Mouse (Mus musculus) intestine, embryonic 16.5 days (tissue): Measurements from ENCODE around the gene Mgst3. TPM values are rescaled to one million over a fixed set of nuclear protein-coding genes. Genes with fewer than 3 reads are reported as not detected.

Experiments
- ATAC-seq: fragments of 200-750 bp; cut with Nextera tagmentation; 2 replicates; pipeline ENCODE4 v1.8.0; 2017; ENCODE audit warnings: moderate TSS enrichment, moderate library complexity
- H3K27ac ChIP-seq: fragments of 300-500 bp; sonication (generic); 2 replicates; pipeline ENCODE4 v1.5.1; 2014; ENCODE audit warnings: mild to moderate bottlenecking, low read length
- H3K27me3 ChIP-seq: fragments of 300-500 bp; sonication (generic); replicated peaks from 2 replicates; pipeline ENCODE4 v1.6.1; 2014; ENCODE audit warnings: low read length, control low read depth, mixed read lengths; ENCODE audit not compliant: control insufficient read depth, insufficient read depth
- H3K36me3 ChIP-seq: fragments of 300-500 bp; sonication (generic); 2 replicates; pipeline ENCODE4 v1.6.1; 2014; ENCODE audit warnings: low read length, control low read depth; ENCODE audit not compliant: control insufficient read depth, insufficient read depth
- H3K4me1 ChIP-seq: fragments of 300-500 bp; sonication (generic); 2 replicates; pipeline ENCODE4 v1.6.1; 2014; ENCODE audit warnings: low read length, control low read depth, mixed read lengths; ENCODE audit not compliant: control insufficient read depth, insufficient read depth
- H3K4me2 ChIP-seq: fragments of 300-500 bp; sonication (generic); 2 replicates; pipeline ENCODE4 v1.6.1; 2014; ENCODE audit warnings: low read depth, low read length, control low read depth
- H3K4me3 ChIP-seq: fragments of 300-500 bp; sonication (generic); 2 replicates; pipeline ENCODE4 v1.5.1; 2014; ENCODE audit warnings: mild to moderate bottlenecking, low read length
- H3K9ac ChIP-seq: fragments of 300-500 bp; sonication (generic); 2 replicates; pipeline ENCODE4 v1.6.1; 2014; ENCODE audit warnings: low read depth, low read length
- H3K9me3 ChIP-seq: fragments of 300-500 bp; sonication (generic); 2 replicates; pipeline ENCODE4 v1.6.1; 2016; ENCODE audit warnings: low read length, control low read depth; ENCODE audit not compliant: control insufficient read depth
- WGBS: fragments of 180-500 bp; shearing (Covaris S2); extraction: QIAGEN DNeasy Blood & Tissue Kit; methylation state at CpG from one replicate; pipeline ENCODE4 v1.1.7; 2014; 5-methylcytosine and 5-hydroxymethylcytosine counted together
- polyA plus RNA-seq: library from polyadenylated mRNA; unstranded; fragments of >200 nt; fragmentation: Nextera tagmentation; extraction: Ambion mirVana; gene quantifications from 2 replicates; pipeline ENCODE4 v1.2.1, GENCODE M21; 2015

Mgst3 gene
- polyA plus RNA-seq, 1 experiment from 2014 or later, result 381 TPM

- Histone ChIP-seq H3K27me3 (no peaks in the 10 kb centered on the region), H3K4me1 (peaks cover 33% of the 10 kb centered on the region), H3K4me2 (no peak overlapping the region), H3K36me3 (no peaks in the 10 kb centered on the region), H3K9me3 (no peaks in the 10 kb centered on the region), H3K4me3 (no peak overlapping the region), H3K27ac (peak overlapping the region; percentile 65), H3K9ac (no peak overlapping the region)
- ATAC-seq, result no peak
- 84% methylated on average over 5 of the region's 5 CpGs for WGBS
These were observed 10.9 kb downstream of the Mgst3 start for GRCm38 (mm10) chr1:167382763-167383162.

DNA sequence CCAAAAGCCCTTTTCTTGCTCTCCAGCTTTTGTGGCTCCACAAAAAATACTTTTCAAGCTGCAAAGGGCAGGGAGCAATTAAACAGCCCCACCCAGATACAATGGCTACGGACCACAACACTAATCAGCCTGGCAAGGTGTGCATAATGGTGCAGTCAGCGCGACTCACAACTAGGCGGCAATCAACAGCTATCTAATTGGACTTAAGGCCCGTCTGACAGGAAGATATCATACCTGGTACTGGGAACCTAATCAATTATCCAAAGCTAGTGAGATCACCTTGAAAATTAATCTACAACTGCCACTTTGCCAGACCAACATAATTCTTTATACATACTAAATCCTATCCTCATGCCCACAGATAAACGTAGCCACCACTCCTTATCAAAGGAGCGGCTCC lies 11.3 kb downstream of the Mgst3 start:
- H3K4me1 ChIP-seq, result peaks cover 36% of the 10 kb centered on the region
- H3K36me3 ChIP-seq, result no peaks in the 10 kb centered on the region
- H3K9ac ChIP-seq, result no peak overlapping the region
- no peaks in the 10 kb centered on the region for H3K27me3 ChIP-seq
- H3K4me2 ChIP-seq, result no peak overlapping the region
- ATAC-seq, result no peak
- peak overlapping the region; percentile 76 for H3K27ac ChIP-seq
- no peaks in the 10 kb centered on the region for H3K9me3 ChIP-seq
- WGBS, result 60% methylated on average over 7 of the region's 7 CpGs
- H3K4me3 ChIP-seq, result no peak overlapping the region

GRCm38 (mm10) chr1:167381050-167382015 lies 12.3 kb downstream of the Mgst3 start:
- peak; percentile 56 for ATAC-seq
- Histone ChIP-seq H3K27me3 (no peaks in the 10 kb centered on the region), H3K36me3 (0 out of 2 replicates have a peak, but pooled peaks cover 4% of the 10 kb centered on the region), H3K4me3 (no peak overlapping the region), H3K9me3 (no peaks in the 10 kb centered on the region), H3K9ac (no peak overlapping the region), H3K4me1 (peaks cover 39% of the 10 kb centered on the region), H3K4me2 (no peak overlapping the region), H3K27ac (peak overlapping the region; percentile 76)
- 67% methylated on average over 8 of the region's 8 CpGs for WGBS

DNA sequence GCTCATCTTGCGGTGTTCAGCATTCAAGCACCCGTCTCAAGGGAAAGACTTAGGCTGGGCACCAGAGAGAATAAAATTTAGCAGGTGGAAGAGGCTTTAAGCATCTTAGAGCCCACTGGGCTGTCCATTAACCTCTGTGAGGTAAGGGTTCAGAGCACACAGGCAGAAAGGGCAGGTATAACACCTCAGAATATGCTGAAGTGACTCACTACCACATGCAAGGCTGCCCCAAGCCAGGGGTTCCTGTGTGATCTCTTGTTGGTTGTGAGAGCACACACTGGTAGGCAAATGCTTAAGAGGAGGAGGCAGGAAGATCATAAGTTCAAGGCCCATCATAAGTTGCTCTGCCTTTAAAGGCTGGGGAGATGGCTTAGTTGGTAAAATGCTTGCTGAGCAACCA lies 13.4 kb downstream of the Mgst3 start:
- Histone ChIP-seq H3K27ac (no peak overlapping the region), H3K4me3 (no peak overlapping the region)
- ATAC-seq, result no peak

GRCm38 (mm10) chr1:167379751-167380150 lies 13.9 kb downstream of the Mgst3 start:
- 0 out of 2 replicates have a peak, but pooled peaks cover 4% of the 10 kb centered on the region for H3K36me3 ChIP-seq
- ATAC-seq, result no peak
- no peak overlapping the region for H3K27ac ChIP-seq
- no peak overlapping the region for H3K9ac ChIP-seq
- H3K4me3 ChIP-seq, result no peak overlapping the region
- no peaks in the 10 kb centered on the region for H3K27me3 ChIP-seq
- no peak overlapping the region for H3K4me2 ChIP-seq
- H3K4me1 ChIP-seq, result peaks cover 39% of the 10 kb centered on the region
- 74% methylated on average over 5 of the region's 5 CpGs for WGBS
- H3K9me3 ChIP-seq, result no peaks in the 10 kb centered on the region

More for the DNA sequence above, 13.4 kb downstream of the Mgst3 start:
- no peaks in the 10 kb centered on the region for H3K9me3 ChIP-seq
- no peaks in the 10 kb centered on the region for H3K27me3 ChIP-seq
- H3K9ac ChIP-seq, result no peak overlapping the region
- H3K36me3 ChIP-seq, result 0 out of 2 replicates have a peak, but pooled peaks cover 4% of the 10 kb centered on the region
- 86% methylated on average over 2 of the region's 2 CpGs for WGBS
- H3K4me2 ChIP-seq, result no peak overlapping the region
- peaks cover 36% of the 10 kb centered on the region for H3K4me1 ChIP-seq

DNA sequence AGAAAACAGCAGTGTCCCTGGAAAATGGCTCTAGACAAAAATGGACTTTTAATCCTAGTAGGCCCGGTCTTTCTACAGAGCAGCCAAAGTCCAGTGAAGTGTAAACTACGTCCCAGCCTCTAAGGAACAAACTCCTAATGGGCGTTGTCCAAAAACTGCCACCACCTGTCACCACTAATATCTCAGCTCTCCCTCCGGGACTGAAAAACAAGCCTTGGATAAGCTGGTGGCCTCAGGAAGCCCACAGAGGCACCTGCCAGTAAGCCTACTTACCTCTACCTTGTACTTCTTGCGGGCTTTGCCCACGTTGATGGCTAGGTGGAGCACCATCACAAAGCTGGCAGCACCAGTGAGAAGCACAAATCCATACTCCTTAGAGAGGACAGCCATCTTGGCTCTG lies 15.6 kb downstream of the Mgst3 start:
- H3K9me3 ChIP-seq, result no peaks in the 10 kb centered on the region
- H3K4me2 ChIP-seq, result no peak overlapping the region
- 0 out of 2 replicates have a peak, but pooled peaks cover 4% of the 10 kb centered on the region for H3K36me3 ChIP-seq
- H3K4me3 ChIP-seq, result no peak overlapping the region
- WGBS, result 64% methylated on average over 6 of the region's 6 CpGs
- ATAC-seq, result peak; percentile 57
- H3K27me3 ChIP-seq, result no peaks in the 10 kb centered on the region
- H3K27ac ChIP-seq, result peak overlapping the region; percentile 73
- peaks cover 42% of the 10 kb centered on the region for H3K4me1 ChIP-seq
- H3K9ac ChIP-seq, result no peak overlapping the region

DNA sequence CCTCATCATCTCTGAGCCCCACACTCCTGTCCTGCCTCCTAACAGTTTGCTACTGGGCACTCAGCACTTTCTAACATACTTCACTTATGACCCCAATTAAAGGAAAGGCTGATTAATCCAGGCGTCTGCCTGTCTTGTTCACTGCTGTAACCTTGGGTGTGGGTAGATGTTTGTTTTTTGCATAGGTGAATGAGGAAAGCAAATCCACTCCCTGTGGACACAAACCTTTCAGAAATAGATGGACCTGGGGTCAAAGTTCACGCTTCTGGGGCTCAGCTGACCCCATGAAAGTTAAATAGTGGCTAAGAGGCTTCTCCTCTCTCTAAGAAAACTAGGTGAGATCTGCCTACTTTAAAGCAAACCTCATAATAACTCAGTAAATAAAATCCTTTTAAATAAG lies 18.7 kb downstream of the Mgst3 start:
- ATAC-seq, result peak; percentile 22

GRCm38 (mm10) chr1:167374003-167374784 lies 19.4 kb downstream of the Mgst3 start:
- peak overlapping the region; percentile 63 for H3K27ac ChIP-seq
- H3K4me3 ChIP-seq, result no peak overlapping the region
- H3K9ac ChIP-seq, result no peak overlapping the region
- H3K4me2 ChIP-seq, result peak overlapping the region; percentile 37; the same call in 1 of the 2 replicates
- 19% methylated on average over 15 of the region's 15 CpGs for WGBS
- no peaks in the 10 kb centered on the region for H3K9me3 ChIP-seq
- H3K27me3 ChIP-seq, result no peaks in the 10 kb centered on the region
- 0 out of 2 replicates have a peak, but pooled peaks cover 4% of the 10 kb centered on the region for H3K36me3 ChIP-seq
- peaks cover 31% of the 10 kb centered on the region for H3K4me1 ChIP-seq
- peak; percentile 71 for ATAC-seq

More for the DNA sequence above, 18.7 kb downstream of the Mgst3 start:
- H3K9ac ChIP-seq, result no peak overlapping the region
- H3K27me3 ChIP-seq, result no peaks in the 10 kb centered on the region
- no peaks in the 10 kb centered on the region for H3K9me3 ChIP-seq
- H3K27ac ChIP-seq, result peak overlapping the region; percentile 63
- peak overlapping the region; percentile 37; the same call in 1 of the 2 replicates for H3K4me2 ChIP-seq
- peaks cover 31% of the 10 kb centered on the region for H3K4me1 ChIP-seq
- H3K4me3 ChIP-seq, result no peak overlapping the region
- 47% methylated on average over 2 of the region's 2 CpGs for WGBS
- 0 out of 2 replicates have a peak, but pooled peaks cover 4% of the 10 kb centered on the region for H3K36me3 ChIP-seq

GRCm38 (mm10) chr1:167372739-167373138 lies 20.9 kb downstream of the Mgst3 start:
- Histone ChIP-seq H3K27me3 (no peaks in the 10 kb centered on the region), H3K4me2 (no peak overlapping the region), H3K9me3 (no peaks in the 10 kb centered on the region), H3K4me1 (peaks cover 23% of the 10 kb centered on the region), H3K9ac (no peak overlapping the region), H3K27ac (no peak overlapping the region), H3K36me3 (0 out of 2 replicates have a peak, but pooled peaks cover 4% of the 10 kb centered on the region), H3K4me3 (no peak overlapping the region)
- WGBS, result 92% methylated on average over 7 of the region's 7 CpGs
- no peak for ATAC-seq
